Mouse (Mus musculus) spleen, postnatal 14 days (tissue): Measurements from ENCODE around the gene Ppef2.

Experiments used
- DNase-seq, 2 experiments: peaks; one replicate each; pipeline ENCODE4 v3.0.0; 2021 to 2022; ENCODE audit warnings: low spot score in 2 of 2

Ppef2 gene

DNA sequence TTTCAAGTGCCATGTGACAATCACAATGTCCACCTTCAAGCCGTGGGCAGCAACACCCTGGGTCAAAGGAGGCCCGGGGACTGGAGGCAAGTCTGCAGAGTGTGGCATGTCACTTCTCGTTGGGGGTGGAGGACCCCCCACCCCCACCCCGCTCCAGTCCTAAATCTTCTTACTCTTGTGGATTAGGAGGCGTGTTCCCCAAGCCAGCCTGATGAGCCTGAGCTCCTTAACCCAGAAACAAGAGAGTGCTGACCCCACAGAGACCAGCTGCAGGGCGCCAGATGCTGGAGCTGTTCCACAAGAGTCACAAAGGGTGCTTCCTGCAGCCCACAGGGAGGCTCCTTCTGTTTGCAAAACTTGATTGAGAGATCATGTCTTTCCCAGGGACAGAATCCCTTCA is at the start of gene Ppef2:
Gene Ppef2 (minus strand): TSS at position 61 of the 400 bp plus-strand sequence.
- no peak for DNase-seq

DNA sequence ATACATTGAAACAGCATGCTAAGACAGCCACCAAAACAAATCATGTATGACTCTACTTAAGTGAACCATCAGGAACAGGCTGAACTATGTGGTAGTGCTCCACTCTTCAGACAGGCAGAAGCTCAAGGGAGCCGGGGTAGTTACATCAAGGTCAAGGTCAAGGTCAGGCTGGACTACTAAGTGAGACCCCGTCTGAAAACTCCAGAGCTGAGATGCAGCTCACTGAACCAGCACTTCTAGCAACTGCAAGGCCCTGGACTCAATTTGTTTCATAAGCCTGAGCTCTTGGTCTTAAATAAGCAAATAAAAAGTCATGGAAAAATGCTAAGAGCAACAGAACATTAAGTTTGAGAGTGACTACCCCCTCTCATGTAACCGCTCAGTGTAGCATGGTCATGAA is 48.2 kb upstream of the Ppef2 start:
- no peak for DNase-seq

GRCm38 (mm10) chr5:92302149-92302840 is 46.2 kb upstream of the Ppef2 start:
- DNase-seq: no peak

DNA sequence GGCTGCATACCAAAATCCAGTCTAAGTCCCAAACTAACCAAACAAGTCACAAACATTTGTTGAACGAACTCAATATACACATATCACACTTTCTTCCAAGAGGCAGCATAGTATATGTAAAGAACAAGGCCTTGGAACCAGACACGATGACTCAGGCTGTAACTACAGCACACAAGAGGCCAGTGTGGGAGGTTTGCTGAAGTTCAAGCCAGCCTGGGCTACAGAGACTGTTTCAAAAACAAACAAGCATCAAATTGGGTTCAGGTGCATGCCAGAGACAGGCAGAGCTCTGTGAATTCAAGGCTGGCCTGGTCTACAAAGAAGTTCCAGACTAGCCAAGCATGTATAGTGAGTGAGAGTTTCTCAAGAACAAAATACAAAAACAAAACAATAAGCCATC is 38.4 kb upstream of the Ppef2 start:
- DNase-seq: no peak

- DNase-seq: no peak
Measured at GRCm38 (mm10) chr5:92291652-92292414, 35.8 kb upstream of the Ppef2 start.

GRCm38 (mm10) chr5:92287840-92288239 is 31.8 kb upstream of the Ppef2 start:
- no peak for DNase-seq

DNA sequence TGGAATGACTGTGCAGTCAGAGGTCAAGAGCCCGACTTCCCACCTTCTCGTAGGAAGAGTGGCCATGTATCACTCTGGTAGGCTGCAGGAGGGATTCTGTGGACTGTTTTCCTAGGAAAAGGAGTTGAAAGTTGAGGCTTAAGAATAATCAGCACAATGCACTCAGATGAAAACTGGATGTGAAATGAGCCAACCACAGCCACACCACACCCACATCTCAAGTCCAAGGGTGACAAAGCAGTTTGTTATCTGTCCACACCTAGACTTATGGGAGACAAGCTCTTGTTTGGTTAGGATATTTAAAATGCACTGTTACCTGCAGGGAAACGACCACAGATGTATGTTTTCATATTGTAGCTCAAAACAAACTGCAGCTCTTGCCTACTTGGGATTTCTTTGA is 27.0 kb upstream of the Ppef2 start:
- DNase-seq: no peak

DNA sequence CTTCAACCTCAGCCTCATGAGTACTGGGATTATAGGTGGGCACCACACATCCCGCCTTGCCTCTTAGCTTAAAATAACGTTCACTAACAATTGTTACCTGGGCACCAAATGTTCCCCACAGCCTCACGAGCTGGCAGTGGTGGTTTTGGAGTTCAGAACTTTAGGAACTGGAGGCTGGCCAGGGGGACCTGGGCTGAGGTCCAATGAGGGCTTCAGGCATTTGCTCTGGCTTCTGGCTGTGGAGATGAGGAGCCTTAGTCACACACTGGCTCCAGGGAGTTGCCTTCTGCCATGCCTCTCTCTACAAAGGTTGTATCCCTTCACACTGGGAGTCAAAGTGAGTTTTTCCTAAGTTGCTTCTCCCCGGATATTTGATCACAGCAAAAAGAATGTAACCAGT is 26.5 kb upstream of the Ppef2 start:
- no peak for DNase-seq

GRCm38 (mm10) chr5:92278942-92279537 is 23.0 kb upstream of the Ppef2 start:
- peak in 1 of 2 experiments; percentile 28 for DNase-seq

- peak; percentile 66 to 71 for DNase-seq
Measured at GRCm38 (mm10) chr5:92277437-92278394, 21.6 kb upstream of the Ppef2 start, which contains the start of gene Naaa. TSS of gene Naaa (minus strand) at chr5:92278170.

DNA sequence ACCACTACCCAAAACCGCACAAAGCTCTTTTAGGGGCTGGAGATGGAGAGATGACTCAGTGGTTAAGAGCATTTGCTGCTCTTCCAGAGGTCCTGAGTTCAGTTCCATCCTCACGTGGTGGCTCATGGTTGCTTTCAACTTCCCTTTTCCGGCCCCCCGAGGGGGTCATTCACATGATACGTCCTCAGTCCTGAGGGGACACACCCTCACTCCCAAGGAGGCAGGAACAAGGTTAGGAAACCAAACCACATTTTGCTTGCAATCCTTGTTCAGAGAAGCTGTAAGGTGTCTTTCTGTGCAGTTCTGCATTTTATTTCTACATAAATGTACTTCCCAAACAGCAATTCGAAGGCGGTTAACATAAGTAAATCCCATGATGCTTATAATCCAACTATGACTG is 14.4 kb upstream of the Ppef2 start:
- no peak for DNase-seq

DNA sequence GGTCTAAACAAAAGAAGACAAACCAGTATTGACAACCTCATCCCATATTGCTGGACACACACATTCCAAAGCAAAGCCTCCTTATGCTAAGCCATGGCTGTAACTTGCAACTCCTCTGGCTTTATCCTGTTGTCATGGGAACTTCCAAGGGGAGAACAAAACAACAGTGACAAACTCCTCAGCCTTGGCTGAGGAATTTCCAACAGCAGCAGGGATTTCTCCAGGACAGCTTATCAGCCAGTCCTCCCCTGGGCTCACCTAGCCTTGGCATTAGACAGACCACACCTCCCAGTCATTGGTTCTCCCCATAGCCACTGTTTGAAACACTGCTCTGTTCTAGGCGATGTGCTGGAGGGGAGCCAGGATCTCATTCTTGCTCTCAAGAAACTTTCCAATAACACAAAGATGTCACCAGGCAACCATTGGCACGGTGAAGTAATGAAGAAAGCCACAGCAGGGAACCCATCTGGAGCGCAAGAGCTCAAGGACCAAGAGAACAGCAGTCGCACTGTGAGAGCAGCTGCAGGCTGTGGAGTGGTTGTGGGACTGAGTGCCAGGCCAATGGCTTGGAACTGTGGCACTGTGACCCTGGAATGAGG is 7.8 kb upstream of the Ppef2 start:
- DNase-seq: no peak

GRCm38 (mm10) chr5:92262646-92263045 is 6.6 kb upstream of the Ppef2 start:
- DNase-seq: no peak

DNA sequence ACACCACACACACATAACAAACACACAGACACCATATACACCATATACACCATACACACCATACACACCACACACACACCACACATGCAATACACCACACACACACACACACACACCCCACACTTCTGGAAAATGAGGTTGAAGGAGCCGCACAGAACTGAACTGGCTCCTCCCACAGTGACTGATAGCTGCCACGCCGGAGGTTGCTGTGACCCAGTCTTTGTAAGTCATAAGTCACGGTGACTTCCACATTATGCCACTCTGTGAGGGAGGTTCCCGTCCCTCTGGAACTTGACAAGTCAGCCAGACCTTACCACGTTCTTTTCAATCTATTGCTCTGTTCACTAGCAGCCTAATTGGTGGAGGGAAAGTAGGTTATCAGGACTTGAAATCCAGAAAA is 1.6 kb downstream of the Ppef2 start:
- DNase-seq: no peak

DNA sequence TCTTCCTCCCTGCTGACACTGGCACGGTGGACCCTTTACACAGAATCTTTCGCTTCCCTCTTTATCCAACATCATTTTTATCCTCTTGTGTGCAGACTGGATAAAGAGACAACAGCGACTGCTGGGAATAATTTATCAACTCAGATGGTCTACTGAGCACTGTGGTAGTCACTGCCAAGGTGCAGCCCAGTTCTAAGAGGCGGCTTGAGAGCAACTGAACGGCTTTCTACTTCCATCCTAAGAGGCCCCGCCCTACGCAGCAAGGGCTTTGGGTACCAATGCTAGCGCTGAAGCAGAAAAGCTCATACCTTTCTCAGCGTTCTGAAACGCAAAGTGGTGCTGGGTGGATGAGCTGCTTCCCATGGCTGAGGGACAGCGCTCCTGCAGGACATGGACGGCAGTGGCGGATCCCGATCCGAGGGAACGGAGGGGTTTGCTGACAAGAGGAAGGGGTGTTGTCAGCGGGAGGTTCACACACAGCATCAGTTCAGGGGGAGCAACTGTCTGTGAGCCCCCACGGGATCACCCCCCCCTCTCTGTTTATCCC is 3.2 kb downstream of the Ppef2 start:
- DNase-seq: no peak

- no peak for DNase-seq
Measured at GRCm38 (mm10) chr5:92252031-92252430, 4.0 kb downstream of the Ppef2 start.

DNA sequence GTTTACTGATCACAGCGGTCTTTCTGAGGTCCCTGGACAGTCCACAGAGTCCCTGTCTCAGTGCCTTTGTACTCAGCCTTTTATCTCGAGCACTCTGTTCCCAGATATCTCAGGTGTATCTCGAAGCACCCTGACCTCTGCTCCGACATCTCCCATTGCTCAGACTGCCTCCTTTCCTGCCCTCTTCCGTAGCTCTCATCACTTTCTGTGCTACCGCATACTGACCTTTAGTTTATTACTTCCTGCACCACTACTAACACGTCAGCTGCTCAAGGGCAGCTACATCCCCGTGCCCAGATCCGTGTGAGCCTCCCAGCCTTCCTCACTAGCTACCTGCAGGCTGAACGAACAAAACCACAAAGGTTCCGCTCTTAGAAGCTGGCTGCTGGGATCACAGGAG is 7.5 kb downstream of the Ppef2 start:
- DNase-seq: no peak

- DNase-seq: no peak
Measured at GRCm38 (mm10) chr5:92245483-92245882, 10.6 kb downstream of the Ppef2 start.

GRCm38 (mm10) chr5:92244900-92245299 is 11.2 kb downstream of the Ppef2 start:
- no peak for DNase-seq

- DNase-seq: no peak
Measured at GRCm38 (mm10) chr5:92240769-92241168, 15.3 kb downstream of the Ppef2 start.
